In the genomic region with DNA sequence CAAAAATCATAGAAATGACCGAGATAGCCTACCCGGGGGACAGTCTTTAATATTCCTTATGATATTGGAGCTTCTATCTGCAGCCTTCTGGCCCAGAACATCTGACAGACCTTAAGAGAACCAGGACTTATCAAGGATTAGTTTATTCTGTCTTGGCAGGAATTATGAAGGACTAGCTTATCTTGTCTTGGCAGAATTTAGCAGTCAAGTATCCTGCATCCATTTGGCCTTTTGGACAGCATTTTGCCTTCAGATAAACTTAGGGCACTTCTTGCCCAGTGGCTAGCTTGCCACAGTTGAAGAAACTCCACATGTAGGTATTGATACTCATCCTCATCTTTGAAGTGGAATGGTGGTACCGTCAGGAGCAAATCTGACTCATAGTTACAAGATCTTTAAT, we compare ENCODE assay signal across 22 mouse cellular contexts. TPM values are rescaled to one million over a fixed set of nuclear protein-coding genes. Genes with fewer than 3 reads are reported as not detected.
A peak's percentile ranks its signal among the peaks of the same experiment; 100 is the strongest.
DNase-seq lines count a peak whose midpoint lies in the region; ATAC-seq lines count a peak whose summit lies in the region.
"Had no signal": no experiment of that assay in that cellular context is flagged by ENCODE, and none has a peak within 500 bp of the region (broad histone marks: within the 10 kb centered on the region; RNA-seq: fewer than 3 reads in every experiment).

No protein-coding gene starts in this region.

- intact Hi-C loops in heart, postnatal 10 days (cut with DNase I): no loop called here
- intact Hi-C loops in gastrocnemius, postnatal 36 days (cut with DNase I): no loop called here

- ATAC-seq in megakaryocyte, adult 5-6 weeks (ENCODE audit: poor library complexity, severe bottlenecking): 0 out of 2 replicates have a peak, but pooled peaks have one; percentile 27
- ATAC-seq in megakaryocyte-erythroid progenitor cell, adult 5-6 weeks (replicated peaks; ENCODE audit: low FRiP score, low TSS enrichment, poor library complexity, severe bottlenecking): peak; percentile 88
- ATAC-seq: activated CD4-positive, CD25-positive, alpha-beta regulatory T cell, adult 4 months; CD4-positive, CD25-positive, alpha-beta regulatory T cell, adult 4 months; forebrain, embryonic 14.5 days; forebrain, embryonic 16.5 days; Patski had no signal

- peak; percentile 54 for DNase-seq in heart, adult 11 months
- DNase-seq in heart, postnatal 10 days: no peak
- no peak for DNase-seq in gastrocnemius, postnatal 36 days
- DNase-seq in liver: no peak
- DNase-seq: adrenal gland, adult 8-10 months; adrenal gland, postnatal 14 days; adrenal gland, postnatal 36 days; B cell, adult 2 months; cerebellum, adult 11-12 months; cerebellum, adult 2 months; cerebellum, adult 9-10 months; cerebellum, postnatal 10 days; cerebellum, postnatal 25 days; embryo, embryonic 11 days had no signal

RNA-seq across cellular contexts. Expression of gene Slc9b1, which starts 4.0 kb away (rescaled TPM):
- total RNA-seq in heart, postnatal 10 days (2021): under 1 TPM; 0.45 to 0.60 TPM
- total RNA-seq in megakaryocyte, adult 5-6 weeks (2015): not detected in 2 replicates
- not detected in 2 replicates for total RNA-seq in megakaryocyte, adult 5-6 weeks (2017)
- not detected in 2 replicates for total RNA-seq in megakaryocyte-erythroid progenitor cell, adult 5-6 weeks (2014; fragmentation: Nextera tagmentation)
- total RNA-seq in megakaryocyte-erythroid progenitor cell, adult 5-6 weeks (2017): not detected in 2 replicates
- total RNA-seq in gastrocnemius, postnatal 36 days (2021): not detected

RNA-seq across cellular contexts. Expression of gene Slc9b2, which starts 44.4 kb away (rescaled TPM):
- total RNA-seq in heart, postnatal 10 days (2021): under 1 TPM; 0.20 to 0.43 TPM
- total RNA-seq in megakaryocyte, adult 5-6 weeks (2015): not detected in 2 replicates
- not detected in 2 replicates for total RNA-seq in megakaryocyte, adult 5-6 weeks (2017)
- total RNA-seq in megakaryocyte-erythroid progenitor cell, adult 5-6 weeks (2014; fragmentation: Nextera tagmentation): 0.04 TPM in 1 of 2 replicates, not detected in the other
- not detected in 2 replicates for total RNA-seq in megakaryocyte-erythroid progenitor cell, adult 5-6 weeks (2017)
- not detected for total RNA-seq in gastrocnemius, postnatal 36 days (2021)
- total RNA-seq: G1E had no signal
